Mouse (Mus musculus) CH12.LX (cell line): Measurements from ENCODE around the gene Ankfy1. TPM values are rescaled to one million over a fixed set of nuclear protein-coding genes. Genes with fewer than 3 reads are reported as not detected.
A peak's percentile ranks its signal among the peaks of the same experiment; 100 is the strongest.
"Not testable (repeated sequence)": the region's sequence is repeated elsewhere in the genome, so short reads cannot be mapped to it uniquely, and the experiment has no call there.

Experiments used
- DNase-seq: peaks from one replicate; pipeline ENCODE4 v3.0.0-alpha.2; 2013; ENCODE audit errors: extremely low read depth
- H3K27ac ChIP-seq: 2 replicates; pipeline ENCODE4 v1.5.1; 2012; ENCODE audit warnings: low read depth, mild to moderate bottlenecking, control low read depth, moderate library complexity; ENCODE audit not compliant: insufficient read depth
- H3K27me3 ChIP-seq: replicated peaks from 2 replicates; pipeline ENCODE3; 2012; ENCODE audit warnings: inconsistent platforms
- H3K36me3 ChIP-seq, 2 experiments: replicated peaks in 1 of 2; 2 replicates each; pipeline versions ENCODE3 to v1.6.1; 2012; ENCODE audit warnings: inconsistent platforms in 1 of 2, low read length in 1 of 2, mild to moderate bottlenecking in 1 of 2, mixed read lengths in 1 of 2, moderate library complexity in 1 of 2; ENCODE audit not compliant: control insufficient read depth in 1 of 2, insufficient read depth in 1 of 2
- H3K4me1 ChIP-seq, 2 experiments: 2 replicates each; pipeline ENCODE4 v1.6.1; 2012; ENCODE audit warnings: inconsistent platforms in 1 of 2, moderate library complexity in 1 of 2; ENCODE audit not compliant: insufficient read depth in 2 of 2, control insufficient read depth in 1 of 2
- H3K4me2 ChIP-seq: 2 replicates; pipeline ENCODE4 v1.6.1; 2012; ENCODE audit warnings: low read depth, mild to moderate bottlenecking, control low read depth; ENCODE audit not compliant: poor library complexity, insufficient read depth, severe bottlenecking
- H3K4me3 ChIP-seq, 3 experiments: fragments of 150-350 bp in 1 of 3; sonication (generic) in 1 of 3; replicated peaks in 1 of 3; 2 replicates each; pipeline versions ENCODE3 to v1.5.1; 2011 to 2012; ENCODE audit warnings: low read depth in 2 of 3, low read length in 2 of 3, mild to moderate bottlenecking in 2 of 3, moderate library complexity in 2 of 3, control low read depth in 1 of 3, improper control_type of control experiment in 1 of 3, inconsistent platforms in 1 of 3, mixed read lengths in 1 of 3; ENCODE audit not compliant: poor library complexity in 1 of 3
- H3K79me2 ChIP-seq: replicated peaks from 2 replicates; pipeline ENCODE4 v1.6.1; 2012; ENCODE audit warnings: mild to moderate bottlenecking, moderate library complexity; ENCODE audit not compliant: control insufficient read depth, poor library complexity, insufficient read depth, severe bottlenecking; ENCODE audit errors: extremely low read depth
- H3K9ac ChIP-seq: 2 replicates; pipeline ENCODE4 v1.6.1; 2012; ENCODE audit warnings: low read depth, mild to moderate bottlenecking, control low read depth, moderate library complexity; ENCODE audit not compliant: insufficient read depth
- H3K9me3 ChIP-seq: replicated peaks from 2 replicates; pipeline ENCODE3; 2012; ENCODE audit warnings: low read length, inconsistent platforms, mixed read lengths
- CHD2 ChIP-seq: IDR thresholded peaks from 2 replicates; pipeline ENCODE4 v1.6.1; 2011; ENCODE audit warnings: low read length, improper control_type of control experiment
- CTCF ChIP-seq, 2 experiments: IDR thresholded peaks in 1 of 2; conservative IDR thresholded peaks in 1 of 2; 2 replicates each; pipeline ENCODE4 v1.5.1; 2011 to 2012; ENCODE audit warnings: low read depth in 2 of 2, low read length in 2 of 2, improper control_type of control experiment in 1 of 2, inconsistent platforms in 1 of 2, mild to moderate bottlenecking in 1 of 2, moderate library complexity in 1 of 2
- E2F4 ChIP-seq: IDR thresholded peaks from 2 replicates; pipeline ENCODE4 v1.6.1; 2011; ENCODE audit warnings: low read depth, low read length, improper control_type of control experiment; ENCODE audit not compliant: insufficient replicate concordance
- GABPA ChIP-seq: IDR thresholded peaks from 2 replicates; pipeline ENCODE4 v1.6.1; 2012; ENCODE audit warnings: low read depth, low read length, improper control_type of control experiment, inconsistent platforms; ENCODE audit not compliant: insufficient replicate concordance
- HCFC1 ChIP-seq: IDR thresholded peaks from 2 replicates; pipeline ENCODE4 v1.6.1; 2012; ENCODE audit warnings: low read depth, mild to moderate bottlenecking, inconsistent platforms, low read length, improper control_type of control experiment
- KAT2A ChIP-seq: IDR thresholded peaks from 2 replicates; pipeline ENCODE4 v1.6.1; 2012; ENCODE audit warnings: low read length, improper control_type of control experiment, inconsistent platforms; ENCODE audit not compliant: insufficient replicate concordance
- MEF2A ChIP-seq: IDR thresholded peaks from 2 replicates; pipeline ENCODE4 v1.6.1; 2014; ENCODE audit warnings: low read depth, mild to moderate bottlenecking, inconsistent platforms, low read length, improper control_type of control experiment, borderline replicate concordance
- NELFE ChIP-seq: IDR thresholded peaks from 2 replicates; pipeline ENCODE4 v1.6.1; 2011; ENCODE audit warnings: low read depth, low read length, improper control_type of control experiment
- NRF1 ChIP-seq: IDR thresholded peaks from 2 replicates; pipeline ENCODE4 v1.6.1; 2014; ENCODE audit warnings: low read depth, mild to moderate bottlenecking, inconsistent platforms, low read length, improper control_type of control experiment, moderate library complexity
- POLR2A ChIP-seq: IDR thresholded peaks from 2 replicates; pipeline ENCODE4 v1.6.1; 2011; ENCODE audit warnings: low read depth, mild to moderate bottlenecking, improper control_type of control experiment, low read length
- RAD21 ChIP-seq: IDR thresholded peaks from 2 replicates; pipeline ENCODE4 v1.6.1; 2011; ENCODE audit warnings: low read depth, mild to moderate bottlenecking, low read length, improper control_type of control experiment, moderate library complexity
- SMC3 ChIP-seq: IDR thresholded peaks from 2 replicates; pipeline ENCODE4 v1.6.1; 2011; ENCODE audit warnings: low read depth, low read length, improper control_type of control experiment
- ZKSCAN1 ChIP-seq: IDR thresholded peaks from 2 replicates; pipeline ENCODE4 v1.6.1; 2012; ENCODE audit warnings: low read depth, inconsistent platforms, low read length, improper control_type of control experiment, borderline replicate concordance
- ZMIZ1 ChIP-seq: IDR thresholded peaks from 2 replicates; pipeline ENCODE4 v1.6.1; 2012; ENCODE audit warnings: low read depth, mild to moderate bottlenecking, inconsistent platforms, low read length, improper control_type of control experiment
- dilution Hi-C: fragments of 300-500 bp; cut with MboI; formaldehyde crosslinking; loops from 2 replicates; pipeline ENCODE4 v1.14.3; 2020; ENCODE audit warnings: low sequenced_read_pairs; ENCODE audit not compliant: extremely low pct_unique_long_range_greater_than_20kb, extremely low pct_ligation_motif_present
- in situ Hi-C: fragments of 300-500 bp; cut with MboI; formaldehyde crosslinking; loops from 3 replicates; pipeline ENCODE4 v1.14.3; 2019; ENCODE audit warnings: low sequenced_read_pairs, low pct_ligation_motif_present, low pct_unique_long_range_greater_than_20kb, mixed read lengths
- polyA plus RNA-seq: library from polyadenylated mRNA; unstranded; fragments of >175 nt; gene quantifications from 2 replicates; pipeline ENCODE4 v1.2.1, GENCODE M21; 2012; ENCODE audit warnings: low read depth; ENCODE audit not compliant: insufficient read length
- total RNA-seq, 2 experiments: library from RNA; depleted of rRNA; stranded (reverse); fragments of 300-350 nt in 1 of 2; fragments of >200 nt in 1 of 2; gene quantifications; 2 replicates each; pipeline ENCODE4 v1.2.3; 2012 to 2014

Ankfy1 gene
- total and polyA plus RNA-seq, 3 experiments: 31.4 to 37.0 (median 31.5) TPM

DNA sequence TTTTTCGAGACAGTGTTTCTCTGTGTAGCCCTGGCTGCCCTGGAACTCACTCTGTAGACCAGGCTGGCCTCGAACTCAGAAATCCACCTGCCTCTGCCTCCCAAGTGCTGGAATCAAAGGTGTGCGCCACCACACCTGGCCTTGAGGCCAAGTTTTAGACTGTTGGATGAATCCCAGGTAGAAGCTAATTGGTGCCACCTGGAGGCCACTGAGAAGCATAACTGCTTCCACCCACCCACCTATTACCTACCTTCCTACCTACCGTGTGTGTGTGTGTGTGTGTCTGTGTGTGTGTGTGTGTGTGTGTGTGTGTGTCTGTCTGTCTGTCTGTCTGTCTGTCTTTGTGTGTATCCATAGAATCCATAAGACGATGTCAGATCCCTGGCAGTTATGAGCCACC lies 47.7 kb downstream of the Ankfy1 start:
- H3K9ac ChIP-seq, H3K9me3 ChIP-seq, H3K27me3 ChIP-seq, in situ Hi-C loops, H3K4me3 ChIP-seq, H3K4me2 ChIP-seq, H3K27ac ChIP-seq, dilution Hi-C loops, H3K79me2 ChIP-seq, DNase-seq: not testable (repeated sequence)
- TF ChIP-seq CTCF (conservative IDR thresholded peaks at IDR 0.05 in 1 of 2, IDR thresholded peaks at IDR 0.05 in 1 of 2; ENCODE audit: low read depth in 2 of 2, low read length in 2 of 2): peak; percentile 24 to 71; a peak in 2 of 4 replicates
- peak; percentile 73 for TF ChIP-seq SMC3
- peak; percentile 64 for TF ChIP-seq RAD21
- Histone ChIP-seq H3K4me1 (peaks cover 7 to 36% of the 10 kb centered on the region in 2 experiments), H3K36me3 (peaks cover 55 to 81% of the 10 kb centered on the region in 2 experiments)

DNA sequence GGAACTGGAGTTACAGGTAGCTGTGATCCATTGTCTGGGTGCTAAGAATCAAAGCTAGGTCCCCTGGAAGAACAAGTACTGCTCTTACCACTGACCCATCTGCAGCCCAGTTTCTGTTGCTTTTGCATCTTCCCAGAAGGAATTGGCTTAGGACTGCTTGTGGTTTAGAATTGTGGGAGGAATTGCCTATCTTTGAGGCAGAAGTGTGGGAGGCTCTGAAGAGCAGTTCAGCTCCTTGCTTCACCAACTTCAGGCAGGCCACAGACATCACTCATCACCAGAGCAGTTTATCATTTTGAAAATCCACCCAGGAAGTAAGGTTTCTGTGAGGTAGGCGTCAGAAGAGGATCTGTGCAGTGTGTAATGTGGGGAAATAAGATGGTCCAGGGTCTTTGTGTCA lies 49.2 kb downstream of the Ankfy1 start:
- TF ChIP-seq GABPA: no peak
- no peak for TF ChIP-seq POLR2A
- TF ChIP-seq MEF2A: no peak
- TF ChIP-seq ZMIZ1: no peak
- Histone ChIP-seq H3K4me3 (no peak overlapping the region), H3K4me2 (no peak overlapping the region), H3K36me3 (peaks cover 56 to 82% of the 10 kb centered on the region in 2 experiments), H3K27me3 (no peaks in the 10 kb centered on the region), H3K9me3 (no peaks in the 10 kb centered on the region), H3K27ac (no peak overlapping the region), H3K4me1 (peaks cover 7 to 27% of the 10 kb centered on the region in 2 experiments), H3K79me2 (peaks cover 5% of the 10 kb centered on the region; the same call in 1 of the 2 replicates), H3K9ac (no peak overlapping the region)
- no peak for DNase-seq
- dilution Hi-C loops: no loop called here
- in situ Hi-C loops: no loop called here

GRCm38 (mm10) chr11:72751956-72752355 lies 62.1 kb downstream of the Ankfy1 start:
- Histone ChIP-seq H3K27ac (no peak overlapping the region), H3K36me3 (peaks cover 85 to 98% of the 10 kb centered on the region in 2 experiments), H3K9me3 (no peaks in the 10 kb centered on the region), H3K27me3 (no peaks in the 10 kb centered on the region), H3K4me3 (no peak overlapping the region), H3K9ac (no peak overlapping the region), H3K4me1 (peaks cover 0 to 11% of the 10 kb centered on the region in 2 experiments; a peak in 1 of 4 replicates), H3K79me2 (no peaks in the 10 kb centered on the region), H3K4me2 (no peak overlapping the region)
- in situ Hi-C loops (no loop called here), dilution Hi-C loops (no loop called here)
- peak; percentile 52 for DNase-seq
- TF ChIP-seq E2F4: no peak
- TF ChIP-seq CHD2: no peak
- no peak for TF ChIP-seq HCFC1
- TF ChIP-seq KAT2A: no peak
- TF ChIP-seq RAD21: peak; percentile 23
- peak; percentile 38 for TF ChIP-seq SMC3
- no peak for TF ChIP-seq ZKSCAN1
- TF ChIP-seq NELFE: no peak
- TF ChIP-seq MEF2A: no peak
- TF ChIP-seq CTCF (conservative IDR thresholded peaks at IDR 0.05 in 1 of 2, IDR thresholded peaks at IDR 0.05 in 1 of 2; ENCODE audit: low read depth in 2 of 2, low read length in 2 of 2): peak in 1 of 2 experiments; percentile 49; a peak in 2 of 4 replicates
- no peak for TF ChIP-seq NRF1
